Mouse (Mus musculus) myocyte (in vitro differentiated cells): Measurements from ENCODE around the gene Klhl25.
"Not testable (repeated sequence)": the region's sequence is repeated elsewhere in the genome, so short reads cannot be mapped to it uniquely, and the experiment has no call there.

Experiments
- CEBPB ChIP-seq: IDR thresholded peaks from 2 replicates; pipeline ENCODE4 v1.6.1; 2011; ENCODE audit warnings: mild to moderate bottlenecking, moderate library complexity; ENCODE audit not compliant: poor library complexity, insufficient read depth, severe bottlenecking
- E2F4 ChIP-seq: IDR thresholded peaks from one replicate; pipeline ENCODE4 v1.6.1; 2011; ENCODE audit warnings: mild to moderate bottlenecking, control low read depth, moderate library complexity; ENCODE audit not compliant: insufficient read depth
- MAX ChIP-seq: IDR thresholded peaks from one replicate; pipeline ENCODE4 v1.6.1; 2011; ENCODE audit warnings: low read depth, mild to moderate bottlenecking, control low read depth
- MYOD1 ChIP-seq, 3 experiments: IDR thresholded peaks; one replicate each; pipeline ENCODE4 v1.6.1; 2011; ENCODE audit warnings: control low read depth in 2 of 3, low read depth in 2 of 3, mild to moderate bottlenecking in 2 of 3, moderate library complexity in 1 of 3; ENCODE audit not compliant: insufficient read length in 2 of 3, control insufficient read depth in 1 of 3
- POLR2A ChIP-seq: IDR thresholded peaks from one replicate; pipeline ENCODE4 v1.6.1; 2011; ENCODE audit warnings: low read depth, mild to moderate bottlenecking, control low read depth, moderate library complexity; ENCODE audit not compliant: insufficient read length
- POLR2AphosphoS2 ChIP-seq: IDR thresholded peaks from one replicate; pipeline ENCODE4 v1.6.1; 2011; ENCODE audit warnings: low read depth, control low read depth; ENCODE audit not compliant: insufficient read length
- TCF12 ChIP-seq: IDR thresholded peaks from one replicate; pipeline ENCODE4 v1.6.1; 2011; ENCODE audit warnings: mild to moderate bottlenecking, control low read depth; ENCODE audit not compliant: poor library complexity, insufficient read depth, severe bottlenecking
- USF1 ChIP-seq: IDR thresholded peaks from one replicate; pipeline ENCODE4 v1.6.1; 2011; ENCODE audit warnings: low read depth, mild to moderate bottlenecking, control low read depth, moderate library complexity

DNA sequence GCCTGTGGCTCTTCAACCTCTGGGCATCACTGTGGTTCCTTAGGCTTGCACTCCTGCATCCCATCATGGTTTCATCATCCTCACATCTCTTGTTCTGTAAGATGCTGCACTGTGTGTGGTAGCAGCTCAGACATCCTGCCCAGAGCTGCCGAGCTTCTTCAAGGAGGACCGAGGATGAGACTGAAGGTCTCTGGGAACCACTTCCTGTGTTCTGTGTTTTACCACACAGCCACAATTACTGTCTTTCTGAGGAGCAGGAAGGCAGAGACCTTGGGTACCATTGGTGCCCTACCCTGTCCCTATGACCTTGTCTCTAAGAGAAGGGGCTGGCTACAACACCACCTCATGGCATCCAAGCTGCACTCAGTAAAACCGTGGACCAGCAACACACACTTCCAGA lies 67.4 kb downstream of the Klhl25 start:
- not testable (repeated sequence) for TF ChIP-seq TCF12; POLR2A; MAX; CEBPB; USF1; E2F4; MYOD1 (IDR thresholded peaks at IDR 0.05; ENCODE audit: control insufficient read depth in 1 of 3, insufficient read length in 2 of 3, low read depth in 2 of 3); POLR2AphosphoS2
